Mouse (Mus musculus): Measurements from ENCODE around the gene Mpz. TPM values are rescaled to one million over a fixed set of nuclear protein-coding genes. Genes with fewer than 3 reads are reported as not detected.

Gene Mpz
- polyA plus RNA-seq, 1 experiment from 2014 or later: 7.9 TPM

- H3K4me1 ChIP-seq (replicated peaks): no peaks in the 10 kb centered on the region
- no peak overlapping the region for H3K4me2 ChIP-seq
- H3K4me3 ChIP-seq: no peak overlapping the region
- H3K27me3 ChIP-seq: no peaks in the 10 kb centered on the region
- H3K27ac ChIP-seq: no peak overlapping the region
- ATAC-seq (ENCODE audit: low FRiP score): no peak
- no peaks in the 10 kb centered on the region for H3K36me3 ChIP-seq
- H3K9me3 ChIP-seq: no peaks in the 10 kb centered on the region
- 61% methylated on average over 3 of the region's 3 CpGs for WGBS
- no peak overlapping the region for H3K9ac ChIP-seq
Measured at GRCm38 (mm10) chr1:171171138-171171537, 20.6 kb downstream of the Mpz start.

- no peak overlapping the region for H3K4me3 ChIP-seq
- ATAC-seq (ENCODE audit: low FRiP score): no peak
- no peak overlapping the region for H3K4me2 ChIP-seq
- no peaks in the 10 kb centered on the region for H3K4me1 ChIP-seq (replicated peaks)
- no peak overlapping the region for H3K9ac ChIP-seq
- no peaks in the 10 kb centered on the region for H3K36me3 ChIP-seq
- 96% methylated on average over 8 of the region's 8 CpGs for WGBS
- no peak overlapping the region for H3K27ac ChIP-seq
- no peaks in the 10 kb centered on the region for H3K27me3 ChIP-seq
- H3K9me3 ChIP-seq: no peaks in the 10 kb centered on the region
Measured at GRCm38 (mm10) chr1:171172779-171173178, 22.3 kb downstream of the Mpz start.

GRCm38 (mm10) chr1:171179487-171180171 is 29.1 kb downstream of the Mpz start:
- H3K4me3 ChIP-seq: no peak overlapping the region
- H3K27ac ChIP-seq: no peak overlapping the region
- no peak overlapping the region for H3K9ac ChIP-seq
- no peaks in the 10 kb centered on the region for H3K4me1 ChIP-seq (replicated peaks)
- no peaks in the 10 kb centered on the region for H3K36me3 ChIP-seq
- no peaks in the 10 kb centered on the region for H3K27me3 ChIP-seq
- ATAC-seq (ENCODE audit: low FRiP score): no peak
- no peaks in the 10 kb centered on the region for H3K9me3 ChIP-seq
- 79% methylated on average over 5 of the region's 5 CpGs for WGBS
- no peak overlapping the region for H3K4me2 ChIP-seq

GRCm38 (mm10) chr1:171183025-171183424 is 32.5 kb downstream of the Mpz start:
- WGBS: 77% methylated on average over 3 of the region's 3 CpGs
- no peak for ATAC-seq (ENCODE audit: low FRiP score)

GRCm38 (mm10) chr1:171183620-171184019 is 33.1 kb downstream of the Mpz start:
- no peak overlapping the region for H3K9ac ChIP-seq
- no peaks in the 10 kb centered on the region for H3K9me3 ChIP-seq
- no peak for ATAC-seq (ENCODE audit: low FRiP score)
- H3K4me2 ChIP-seq: no peak overlapping the region
- 75% methylated on average over 3 of the region's 3 CpGs for WGBS
- peaks cover 6% of the 10 kb centered on the region; the same call in 1 of the 2 replicates for H3K4me1 ChIP-seq (replicated peaks)
- H3K27ac ChIP-seq: no peak overlapping the region
- no peaks in the 10 kb centered on the region for H3K27me3 ChIP-seq
- no peaks in the 10 kb centered on the region for H3K36me3 ChIP-seq
- H3K4me3 ChIP-seq: no peak overlapping the region

More at GRCm38 (mm10) chr1:171183025-171183424, 32.5 kb downstream of the Mpz start:
- Histone ChIP-seq H3K27ac (no peak overlapping the region), H3K27me3 (no peaks in the 10 kb centered on the region), H3K4me1 (replicated peaks) (peaks cover under 1% of the 10 kb centered on the region; the same call in 1 of the 2 replicates), H3K9me3 (no peaks in the 10 kb centered on the region), H3K36me3 (no peaks in the 10 kb centered on the region), H3K9ac (no peak overlapping the region), H3K4me2 (no peak overlapping the region), H3K4me3 (no peak overlapping the region)

GRCm38 (mm10) chr1:171184314-171184713 is 33.8 kb downstream of the Mpz start:
- peaks cover 12% of the 10 kb centered on the region for H3K4me1 ChIP-seq (replicated peaks)
- 81% methylated on average over 7 of the region's 7 CpGs for WGBS
- H3K9me3 ChIP-seq: no peaks in the 10 kb centered on the region
- no peak overlapping the region for H3K4me3 ChIP-seq
- no peak for ATAC-seq (ENCODE audit: low FRiP score)
- no peak overlapping the region for H3K27ac ChIP-seq
- H3K9ac ChIP-seq: no peak overlapping the region
- no peaks in the 10 kb centered on the region for H3K27me3 ChIP-seq
- no peak overlapping the region for H3K4me2 ChIP-seq
- H3K36me3 ChIP-seq: no peaks in the 10 kb centered on the region

GRCm38 (mm10) chr1:171185655-171186054 is 35.1 kb downstream of the Mpz start:
- Histone ChIP-seq H3K4me3 (no peak overlapping the region), H3K27me3 (peaks cover under 1% of the 10 kb centered on the region; the same call in 1 of the 2 replicates), H3K9me3 (no peaks in the 10 kb centered on the region), H3K4me1 (replicated peaks) (peaks cover 19% of the 10 kb centered on the region), H3K27ac (no peak overlapping the region), H3K9ac (no peak overlapping the region), H3K36me3 (no peaks in the 10 kb centered on the region), H3K4me2 (no peak overlapping the region)
- WGBS: 67% methylated on average over 8 of the region's 8 CpGs
- no peak for ATAC-seq (ENCODE audit: low FRiP score)

GRCm38 (mm10) chr1:171187851-171188700 is 37.6 kb downstream of the Mpz start:
- peak overlapping the region; percentile 2; the same call in 1 of the 2 replicates for H3K27ac ChIP-seq
- no peaks in the 10 kb centered on the region for H3K9me3 ChIP-seq
- 24% methylated on average over 13 of the region's 13 CpGs for WGBS
- H3K4me1 ChIP-seq (replicated peaks): peaks cover 27% of the 10 kb centered on the region
- H3K9ac ChIP-seq: no peak overlapping the region
- H3K36me3 ChIP-seq: no peaks in the 10 kb centered on the region
- no peak for ATAC-seq (ENCODE audit: low FRiP score)
- H3K4me3 ChIP-seq: no peak overlapping the region
- peaks cover 18% of the 10 kb centered on the region for H3K27me3 ChIP-seq
- H3K4me2 ChIP-seq: peak overlapping the region; percentile 25; the same call in 1 of the 2 replicates

GRCm38 (mm10) chr1:171189046-171189445 is 38.5 kb downstream of the Mpz start:
- Histone ChIP-seq H3K4me1 (replicated peaks) (peaks cover 36% of the 10 kb centered on the region), H3K4me2 (no peak overlapping the region), H3K36me3 (no peaks in the 10 kb centered on the region), H3K9ac (no peak overlapping the region), H3K9me3 (no peaks in the 10 kb centered on the region), H3K27me3 (peaks cover 26% of the 10 kb centered on the region), H3K27ac (peak overlapping the region; percentile 53; the same call in 1 of the 2 replicates), H3K4me3 (no peak overlapping the region)
- ATAC-seq (ENCODE audit: low FRiP score): no peak
- WGBS: 14% methylated on average over 8 of the region's 8 CpGs

- WGBS: 31% methylated on average over 14 of the region's 14 CpGs
- no peak overlapping the region for H3K9ac ChIP-seq
- H3K4me3 ChIP-seq: no peak overlapping the region
- H3K4me1 ChIP-seq (replicated peaks): peaks cover 42% of the 10 kb centered on the region
- peaks cover 31% of the 10 kb centered on the region for H3K27me3 ChIP-seq
- 0 out of 2 replicates have a peak, but pooled peaks have one; percentile 33 for ATAC-seq (ENCODE audit: low FRiP score)
- H3K4me2 ChIP-seq: no peak overlapping the region
- no peaks in the 10 kb centered on the region for H3K9me3 ChIP-seq
- no peaks in the 10 kb centered on the region for H3K36me3 ChIP-seq
- H3K27ac ChIP-seq: peak overlapping the region; percentile 53; the same call in 1 of the 2 replicates
Measured at GRCm38 (mm10) chr1:171189476-171190114, 39.1 kb downstream of the Mpz start.

- 96% methylated on average over 9 of the region's 9 CpGs for WGBS
- no peak overlapping the region for H3K4me3 ChIP-seq
- peaks cover 44% of the 10 kb centered on the region for H3K27me3 ChIP-seq
- H3K27ac ChIP-seq: no peak overlapping the region
- ATAC-seq (ENCODE audit: low FRiP score): no peak
- H3K9me3 ChIP-seq: no peaks in the 10 kb centered on the region
- H3K4me1 ChIP-seq (replicated peaks): peaks cover 53% of the 10 kb centered on the region
- no peak overlapping the region for H3K9ac ChIP-seq
- H3K36me3 ChIP-seq: no peaks in the 10 kb centered on the region
- no peak overlapping the region for H3K4me2 ChIP-seq
Measured at GRCm38 (mm10) chr1:171190832-171191231, 40.3 kb downstream of the Mpz start.

- H3K4me2 ChIP-seq: no peak overlapping the region
- no peak overlapping the region for H3K9ac ChIP-seq
- peaks cover 58% of the 10 kb centered on the region for H3K4me1 ChIP-seq (replicated peaks)
- peaks cover 57% of the 10 kb centered on the region for H3K27me3 ChIP-seq
- ATAC-seq (ENCODE audit: low FRiP score): no peak
- H3K27ac ChIP-seq: peak overlapping the region; percentile 72; the same call in 1 of the 2 replicates
- no peak overlapping the region for H3K4me3 ChIP-seq
- 53% methylated on average over 10 of the region's 10 CpGs for WGBS
- no peaks in the 10 kb centered on the region for H3K9me3 ChIP-seq
- H3K36me3 ChIP-seq: no peaks in the 10 kb centered on the region
Measured at GRCm38 (mm10) chr1:171192283-171192682, 41.8 kb downstream of the Mpz start.
